Mouse (Mus musculus): Measurements from ENCODE around the gene Samd4b.

GRCm38 (mm10) chr7:28417368-28417767, 180.6 kb downstream of the Samd4b start:
- TF ChIP-seq CTCF (IDR thresholded peaks at IDR 0.05; ENCODE audit: low read depth, low read length) = no peak
- no peak for TF ChIP-seq POLR2AphosphoS5 (IDR thresholded peaks at IDR 0.05; ENCODE audit: insufficient replicate concordance, low read depth, low read length)
